In genomic region chr19:37873499-37873898, GRCm38 (mm10) we compare ENCODE assay signal across 26 mouse cellular contexts.
DNase-seq lines count a peak whose midpoint lies in the region; ATAC-seq and TF ChIP-seq lines count a peak whose summit lies in the region.
"Had no signal": no experiment of that assay in that cellular context is flagged by ENCODE, and none has a peak within 500 bp of the region (broad histone marks: within the 10 kb centered on the region; RNA-seq: fewer than 3 reads in every experiment).

No protein-coding gene starts in this region.

- H3K9me3 ChIP-seq in forebrain, embryonic 11.5 days (ENCODE audit: control insufficient read depth, low read length), result no peaks in the 10 kb centered on the region
- H3K9me3 ChIP-seq in forebrain, embryonic 14.5 days (replicated peaks; ENCODE audit: control insufficient read depth, low read length), result no peaks in the 10 kb centered on the region
- H3K9me3 ChIP-seq in liver, embryonic 14.5 days (ENCODE audit: control insufficient read depth, low read length), result no peaks in the 10 kb centered on the region
- H3K9me3 ChIP-seq in midbrain, embryonic 13.5 days, result no peaks in the 10 kb centered on the region
- H3K9me3 ChIP-seq: embryonic facial prominence, embryonic 10.5 days; forebrain, embryonic 12.5 days; G1E; heart, embryonic 10.5 days; hindbrain, embryonic 12.5 days had no signal

- peak; percentile 17 for DNase-seq in forebrain, embryonic 11.5 days (ENCODE audit: low spot score)
- no peak for DNase-seq in forebrain, embryonic 14.5 days (ENCODE audit: low spot score)
- peak; percentile 5 for DNase-seq in c-Kit-positive CD71-positive TER-119-positive erythroid progenitor cells, embryonic 14.5 days (ENCODE audit: low spot score)
- DNase-seq in liver, embryonic 14.5 days (ENCODE audit: low read depth in 3 of 3, low spot score in 3 of 3), result peak in 1 of 3 experiments; percentile 3
- DNase-seq: adrenal gland, adult 8-10 months; adrenal gland, postnatal 36 days; B cell, adult 2 months; cerebellum, adult 18-20 months; cerebellum, adult 9-11 months; forebrain, postnatal 0 days; gastrocnemius, adult 2 months; gastrocnemius, postnatal 25 days; heart, postnatal 10 days; heart, postnatal 4 days had no signal

- ATAC-seq in forebrain, embryonic 11.5 days (replicated peaks; ENCODE audit: low FRiP score), result no peak
- ATAC-seq in forebrain, embryonic 14.5 days, result no peak
- peak; percentile 66; the same call in 1 of the 2 replicates for ATAC-seq in liver, embryonic 14.5 days (ENCODE audit: insufficient read depth)
- ATAC-seq in megakaryocyte-erythroid progenitor cell, adult 5-6 weeks (replicated peaks; ENCODE audit: low FRiP score, low TSS enrichment, poor library complexity, severe bottlenecking), result peak; percentile 90
- no peak for ATAC-seq in midbrain, embryonic 13.5 days
- no peak for ATAC-seq in frontal cortex, adult (ENCODE audit: low TSS enrichment)
- ATAC-seq: CD4-positive, CD25-positive, alpha-beta regulatory T cell, adult 4 months; forebrain, postnatal 0 days; hindbrain, embryonic 16.5 days; inflammation-experienced regulatory T-cells, adult 6 months had no signal

- no peak for TF ChIP-seq CTCF in liver, embryonic 14.5 days (IDR thresholded peaks at IDR 0.05; ENCODE audit: low read depth)

- H3K4me3 ChIP-seq in forebrain, embryonic 11.5 days (ENCODE audit: low read depth, low read length), result no peak overlapping the region
- H3K4me3 ChIP-seq in forebrain, embryonic 14.5 days (ENCODE audit: low read depth, low read length), result no peak overlapping the region
- H3K4me3 ChIP-seq in liver, embryonic 14.5 days (ENCODE audit: insufficient read depth in 1 of 2, low read depth in 2 of 2, low read length in 2 of 2), result no peak overlapping the region
- no peak overlapping the region for H3K4me3 ChIP-seq in midbrain, embryonic 13.5 days (replicated peaks)
- H3K4me3 ChIP-seq: embryonic facial prominence, embryonic 10.5 days; erythroblast, embryonic 14.5 days; forebrain, embryonic 12.5 days; gastrocnemius, adult 2 months; heart, embryonic 10.5 days; hindbrain, embryonic 12.5 days had no signal

- no peak overlapping the region for H3K9ac ChIP-seq in forebrain, embryonic 11.5 days (ENCODE audit: low read length)
- no peak overlapping the region for H3K9ac ChIP-seq in forebrain, embryonic 14.5 days (ENCODE audit: low read length)
- no peak overlapping the region for H3K9ac ChIP-seq in liver, embryonic 14.5 days (replicated peaks)
- no peak overlapping the region for H3K9ac ChIP-seq in midbrain, embryonic 13.5 days (replicated peaks)
- H3K9ac ChIP-seq: forebrain, embryonic 12.5 days; forebrain, postnatal 0 days; hindbrain, embryonic 12.5 days had no signal

- peaks cover 39% of the 10 kb centered on the region for H3K27me3 ChIP-seq in forebrain, embryonic 11.5 days (ENCODE audit: control insufficient read depth, insufficient read depth, low read length)
- H3K27me3 ChIP-seq in forebrain, embryonic 14.5 days (replicated peaks; ENCODE audit: control insufficient read depth, insufficient read depth, low read length), result peaks cover 20% of the 10 kb centered on the region
- H3K27me3 ChIP-seq in liver, embryonic 14.5 days (ENCODE audit: control insufficient read depth, insufficient read depth, low read length), result peaks cover 12% of the 10 kb centered on the region
- H3K27me3 ChIP-seq in midbrain, embryonic 13.5 days, result peaks cover 47% of the 10 kb centered on the region

- no peak overlapping the region for H3K4me2 ChIP-seq in forebrain, embryonic 11.5 days (ENCODE audit: low read depth, low read length, severe bottlenecking)
- H3K4me2 ChIP-seq in forebrain, embryonic 14.5 days (ENCODE audit: low read length), result no peak overlapping the region
- H3K4me2 ChIP-seq in liver, embryonic 14.5 days (ENCODE audit: low read depth), result no peak overlapping the region
- no peak overlapping the region for H3K4me2 ChIP-seq in midbrain, embryonic 13.5 days (replicated peaks)
- H3K4me2 ChIP-seq: forebrain, embryonic 12.5 days; hindbrain, embryonic 12.5 days had no signal

- peak; percentile 73 for TF ChIP-seq EP300 in liver, embryonic 14.5 days (IDR thresholded peaks at IDR 0.05; ENCODE audit: low read depth)

- peaks cover 10% of the 10 kb centered on the region; the same call in 1 of the 2 replicates for H3K4me1 ChIP-seq in forebrain, embryonic 11.5 days (replicated peaks; ENCODE audit: control insufficient read depth, insufficient read depth, low read length)
- H3K4me1 ChIP-seq in forebrain, embryonic 14.5 days (ENCODE audit: control insufficient read depth, insufficient read depth, low read length), result peaks cover 8% of the 10 kb centered on the region; the same call in 1 of the 2 replicates
- peaks cover 3 to 6% of the 10 kb centered on the region in 2 experiments; a peak in 3 of 4 replicates for H3K4me1 ChIP-seq in liver, embryonic 14.5 days (replicated peaks; ENCODE audit: control insufficient read depth in 2 of 2, insufficient read depth in 2 of 2, low read length in 1 of 2)
- peaks cover 13% of the 10 kb centered on the region for H3K4me1 ChIP-seq in midbrain, embryonic 13.5 days (replicated peaks)

- no peak overlapping the region for H3K27ac ChIP-seq in forebrain, embryonic 11.5 days (ENCODE audit: low read depth, low read length)
- H3K27ac ChIP-seq in forebrain, embryonic 14.5 days (ENCODE audit: low read depth, low read length), result no peak overlapping the region
- H3K27ac ChIP-seq in liver, embryonic 14.5 days, result no peak overlapping the region
- H3K27ac ChIP-seq in midbrain, embryonic 13.5 days, result no peak overlapping the region
- H3K27ac ChIP-seq: embryonic facial prominence, embryonic 10.5 days; forebrain, embryonic 12.5 days; gastrocnemius, adult 2 months; heart, embryonic 10.5 days; hindbrain, embryonic 12.5 days had no signal

- H3K36me3 ChIP-seq in forebrain, embryonic 11.5 days (ENCODE audit: control insufficient read depth, insufficient read depth, low read length), result no peaks in the 10 kb centered on the region
- no peaks in the 10 kb centered on the region for H3K36me3 ChIP-seq in forebrain, embryonic 14.5 days (ENCODE audit: control insufficient read depth, insufficient read depth, low read length)
- no peaks in the 10 kb centered on the region for H3K36me3 ChIP-seq in liver, embryonic 14.5 days (replicated peaks; ENCODE audit: control insufficient read depth, insufficient read depth, low read depth)
- no peaks in the 10 kb centered on the region for H3K36me3 ChIP-seq in midbrain, embryonic 13.5 days
- H3K36me3 ChIP-seq: embryonic facial prominence, embryonic 10.5 days; forebrain, embryonic 12.5 days; G1E; heart, embryonic 10.5 days; hindbrain, embryonic 12.5 days had no signal

- WGBS in forebrain, embryonic 11.5 days, result 82% methylated on average over 1 of the region's 1 CpGs
- 87% methylated on average over 1 of the region's 1 CpGs for WGBS in forebrain, embryonic 14.5 days
- 30% methylated on average over 1 of the region's 1 CpGs for WGBS in liver, embryonic 14.5 days (ENCODE audit: insufficient replicate concordance)
- WGBS in midbrain, embryonic 13.5 days, result 91% methylated on average over 1 of the region's 1 CpGs

Comparison
In these comparisons a context has a peak if more than half of its experiments do, and no peak if none do; other contexts are left out.
1. ATAC-seq: peak in liver, embryonic 14.5 days (single experiment) and megakaryocyte-erythroid progenitor cell, adult 5-6 weeks (single experiment); none in forebrain, embryonic 11.5 days (single experiment), forebrain, embryonic 14.5 days (single experiment), midbrain, embryonic 13.5 days (single experiment) and frontal cortex, adult (single experiment).